Mouse (Mus musculus): ENCODE results near the gene Klc3.

GRCm38 (mm10) chr7:19410766-19411344, 7.0 kb upstream of the Klc3 start:
- TF ChIP-seq CTCF (IDR thresholded peaks at IDR 0.05; ENCODE audit: borderline replicate concordance, insufficient read depth, low read depth, low read length) (no peak), POLR2A (IDR thresholded peaks at IDR 0.05; ENCODE audit: borderline replicate concordance, insufficient read depth, low read length) (no peak)
